Mouse (Mus musculus) bone marrow, adult 2 months (tissue): ENCODE measurements around the gene Nme3.

Experiments
- CTCF ChIP-seq: fragments of 200-500 bp; IDR thresholded peaks from 2 replicates; pipeline ENCODE4 v1.5.1; 2011; ENCODE audit warnings: low read length, control low read depth; ENCODE audit not compliant: control insufficient read depth, insufficient read depth
- POLR2A ChIP-seq: fragments of 200-500 bp; IDR thresholded peaks from 2 replicates; pipeline ENCODE4 v1.6.1; 2011; ENCODE audit warnings: low read depth, mild to moderate bottlenecking, control low read depth, low read length, borderline replicate concordance; ENCODE audit not compliant: control insufficient read depth

DNA sequence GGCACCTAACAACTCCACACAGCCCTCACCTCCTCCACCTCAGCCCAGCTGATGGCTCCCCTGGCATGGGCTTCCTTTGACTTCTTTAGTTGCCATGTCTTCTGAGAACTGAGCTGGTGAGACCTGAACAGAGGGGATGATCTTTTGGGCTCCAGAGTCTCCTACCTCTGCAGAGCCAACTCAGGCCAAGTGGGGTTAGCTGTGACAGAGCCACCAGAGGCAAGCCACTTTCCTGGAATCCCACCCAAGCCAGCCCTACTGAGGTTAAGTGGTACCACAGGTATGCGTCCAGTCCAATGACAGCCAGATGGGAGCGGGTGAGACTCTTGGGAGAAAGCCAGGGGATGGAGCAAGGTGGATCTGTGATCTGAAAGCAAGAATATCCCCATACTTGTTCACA lies 3.0 kb upstream of the Nme3 start:
- TF ChIP-seq POLR2A: no peak
- TF ChIP-seq CTCF: no peak
